Mouse (Mus musculus) embryonic facial prominence, embryonic 14.5 days (tissue): ENCODE data around the gene Hist1h2an. TPM values are rescaled to one million over a fixed set of nuclear protein-coding genes. Genes with fewer than 3 reads are reported as not detected.
"Not testable (repeated sequence)": the region's sequence is repeated elsewhere in the genome, so short reads cannot be mapped to it uniquely, and the experiment has no call there.

Source experiments
- ATAC-seq: fragments of 200-750 bp; cut with Nextera tagmentation; 2 replicates; pipeline ENCODE4 v1.8.0; 2017; ENCODE audit warnings: low read depth, moderate number of reproducible peaks, moderate TSS enrichment
- DNase-seq: peaks from one replicate; pipeline ENCODE4 v3.0.0-alpha.2; 2015; ENCODE audit warnings: low spot score
- H3K27ac ChIP-seq: fragments of 300-500 bp; sonication (generic); replicated peaks from 2 replicates; pipeline ENCODE4 v1.5.1; 2014; ENCODE audit warnings: low read depth, mild to moderate bottlenecking, low read length, moderate library complexity
- H3K27me3 ChIP-seq: fragments of 300-500 bp; sonication (generic); replicated peaks from 2 replicates; pipeline ENCODE4 v1.6.1; 2014; ENCODE audit warnings: low read length; ENCODE audit not compliant: control insufficient read depth, insufficient read depth
- H3K36me3 ChIP-seq: fragments of 300-500 bp; sonication (generic); 2 replicates; pipeline ENCODE4 v1.6.1; 2014; ENCODE audit warnings: low read length, mixed read lengths; ENCODE audit not compliant: control insufficient read depth, insufficient read depth
- H3K4me1 ChIP-seq: fragments of 300-500 bp; sonication (generic); 2 replicates; pipeline ENCODE4 v1.6.1; 2014; ENCODE audit warnings: antibody characterized with exemption, low read length; ENCODE audit not compliant: control insufficient read depth, insufficient read depth
- H3K4me2 ChIP-seq: fragments of 300-500 bp; sonication (generic); 2 replicates; pipeline ENCODE4 v1.6.1; 2014; ENCODE audit warnings: low read depth, mild to moderate bottlenecking, low read length, moderate library complexity, mixed read lengths
- H3K4me3 ChIP-seq: fragments of 300-500 bp; sonication (generic); 2 replicates; pipeline ENCODE4 v1.5.1; 2014; ENCODE audit warnings: low read depth, mild to moderate bottlenecking, low read length
- H3K9ac ChIP-seq: fragments of 300-500 bp; sonication (generic); 2 replicates; pipeline ENCODE4 v1.6.1; 2014; ENCODE audit warnings: low read depth, mild to moderate bottlenecking, low read length, moderate library complexity, mixed read lengths
- H3K9me3 ChIP-seq: fragments of 300-500 bp; sonication (generic); 2 replicates; pipeline ENCODE4 v1.6.1; 2016; ENCODE audit warnings: low read length; ENCODE audit not compliant: control insufficient read depth
- WGBS: fragments of 180-500 bp; shearing (Covaris S2); extraction: QIAGEN DNeasy Blood & Tissue Kit; methylation state at CpG from one replicate; pipeline ENCODE4 v1.1.7; 2014; 5-methylcytosine and 5-hydroxymethylcytosine counted together
- microRNA-seq: library from miRNA; unstranded; fragments of <30 nt; microRNA quantifications from one replicate; pipeline ENCODE4, GENCODE M21; 2016; ENCODE audit warnings: borderline number of aligned reads
- polyA plus RNA-seq: library from polyadenylated mRNA; unstranded; fragments of >200 nt; fragmentation: Nextera tagmentation; extraction: Ambion mirVana; gene quantifications from 2 replicates; pipeline ENCODE4 v1.2.1, GENCODE M21; 2014

Hist1h2an gene
- polyA plus RNA-seq, 1 experiment from 2014 or later: 6.0 TPM

- Histone ChIP-seq H3K27ac (peak overlapping the region; percentile 92), H3K4me3 (peak overlapping the region; percentile 44), H3K4me1 (peaks cover 16% of the 10 kb centered on the region), H3K27me3 (no peaks in the 10 kb centered on the region), H3K9ac (peak overlapping the region; percentile 70), H3K4me2 (peak overlapping the region; percentile 76), H3K36me3 (no peaks in the 10 kb centered on the region), H3K9me3 (no peaks in the 10 kb centered on the region)
- no peak for ATAC-seq
- no peak for DNase-seq
- WGBS: 33% methylated on average over 3 of the region's 3 CpGs
These were observed 34.7 kb downstream of the Hist1h2an start for GRCm38 (mm10) chr13:21752356-21752755.

- Histone ChIP-seq H3K27me3 (no peaks in the 10 kb centered on the region), H3K4me2 (peak overlapping the region; percentile 76; the same call in 1 of the 2 replicates), H3K9ac (0 out of 2 replicates have a peak overlapping the region, but pooled peaks have one; percentile 70), H3K27ac (peak overlapping the region; percentile 97), H3K4me1 (peaks cover 16% of the 10 kb centered on the region), H3K9me3 (no peaks in the 10 kb centered on the region), H3K36me3 (no peaks in the 10 kb centered on the region), H3K4me3 (no peak overlapping the region)
- ATAC-seq (no peak), DNase-seq (no peak)
- 73% methylated on average over 3 of the region's 3 CpGs for WGBS
These were observed 35.2 kb downstream of the Hist1h2an start for GRCm38 (mm10) chr13:21751827-21752226.

GRCm38 (mm10) chr13:21751417-21751816, 35.6 kb downstream of the Hist1h2an start:
- peak overlapping the region; percentile 97; the same call in 1 of the 2 replicates for H3K27ac ChIP-seq
- H3K9ac ChIP-seq: no peak overlapping the region
- no peaks in the 10 kb centered on the region for H3K9me3 ChIP-seq
- H3K36me3 ChIP-seq: no peaks in the 10 kb centered on the region
- ATAC-seq: no peak
- no peaks in the 10 kb centered on the region for H3K27me3 ChIP-seq
- no peak overlapping the region for H3K4me3 ChIP-seq
- no peak for DNase-seq
- H3K4me2 ChIP-seq: no peak overlapping the region
- H3K4me1 ChIP-seq: peaks cover 16% of the 10 kb centered on the region

- not testable (repeated sequence) for H3K36me3 ChIP-seq, H3K9me3 ChIP-seq, H3K27me3 ChIP-seq
- under 1% methylated on average over 38 of the region's 56 CpGs for WGBS
- Histone ChIP-seq H3K4me3 (peak within 1 kb of the TSS; percentile 56), H3K4me2 (peak within 1 kb of the TSS; percentile 71), H3K9ac (peak within 1 kb of the TSS; percentile 68), H3K27ac (peak within 1 kb of the TSS; percentile 97), H3K4me1 (peaks cover 16% of the 10 kb centered on the region)
- DNase-seq: peak; percentile 96
- ATAC-seq: peak; percentile 85
These were observed 36.6 kb downstream of the Hist1h2an start, which contains the start of gene Hist1h4k for GRCm38 (mm10) chr13:21750159-21751017. Hist1h4k (minus strand) TSS chr13:21750505.

GRCm38 (mm10) chr13:21749387-21750158, 37.4 kb downstream of the Hist1h2an start:
- peak overlapping the region; percentile 71 for H3K4me2 ChIP-seq
- peak overlapping the region; percentile 56 for H3K4me3 ChIP-seq
- no peak for DNase-seq
- H3K4me1 ChIP-seq: peaks cover 16% of the 10 kb centered on the region
- no peak for ATAC-seq
- no peaks in the 10 kb centered on the region for H3K27me3 ChIP-seq
- peak overlapping the region; percentile 97 for H3K27ac ChIP-seq
- peak overlapping the region; percentile 68 for H3K9ac ChIP-seq
- H3K9me3 ChIP-seq: no peaks in the 10 kb centered on the region
- H3K36me3 ChIP-seq: no peaks in the 10 kb centered on the region
- 5% methylated on average over 5 of the region's 5 CpGs for WGBS

- DNase-seq (no peak), ATAC-seq (no peak)
- Histone ChIP-seq H3K36me3 (no peaks in the 10 kb centered on the region), H3K4me2 (no peak overlapping the region), H3K9ac (no peak overlapping the region), H3K27ac (no peak overlapping the region), H3K27me3 (no peaks in the 10 kb centered on the region), H3K4me3 (no peak overlapping the region), H3K4me1 (peaks cover 9% of the 10 kb centered on the region), H3K9me3 (no peaks in the 10 kb centered on the region)
- WGBS: 87% methylated on average over 1 of the region's 1 CpGs
These were observed 42.0 kb downstream of the Hist1h2an start for GRCm38 (mm10) chr13:21745006-21745405.

Small RNAs within 50 kb of the gene (microRNA-seq; reads per million reads assigned to microRNA genes)
- gene Gm19658 (not detected), gene Gm44346 (not detected), gene Gm44454 (not detected), gene Gm44466 (not detected)

Other genes starting within 250 kb of the Hist1h2an start
- 0.14 and 0.28 TPM in 2 replicates for gene Olfr1366, start 244.4 kb downstream of the Hist1h2an start, polyA plus RNA-seq
- 0.12 TPM in 1 of 2 replicates, not detected in the other for gene Olfr1535, start 227.3 kb downstream of the Hist1h2an start, polyA plus RNA-seq
- gene Olfr1364, start 205.5 kb downstream of the Hist1h2an start, polyA plus RNA-seq: not detected in 2 replicates
- not detected in 2 replicates for gene Olfr1362, start 173.2 kb downstream of the Hist1h2an start, polyA plus RNA-seq
- gene Olfr11, start 144.7 kb downstream of the Hist1h2an start, polyA plus RNA-seq: not detected in 2 replicates
- gene Olfr1361, start 123.8 kb downstream of the Hist1h2an start, polyA plus RNA-seq: 0.12 and 0.25 TPM in 2 replicates
- gene Olfr1360, start 109.8 kb downstream of the Hist1h2an start, polyA plus RNA-seq: not detected in 2 replicates
- 0.31 TPM in 1 of 2 replicates, not detected in the other for gene Olfr1359, start 89.1 kb downstream of the Hist1h2an start, polyA plus RNA-seq
- gene Hist1h2bl, start 71.1 kb downstream of the Hist1h2an start, polyA plus RNA-seq: 1.4 and 1.8 TPM in 2 replicates
- gene Hist1h2ai, start 70.8 kb downstream of the Hist1h2an start, polyA plus RNA-seq: 10.8 and 14.8 TPM in 2 replicates
- gene Hist1h3h, start 69.6 kb downstream of the Hist1h2an start, polyA plus RNA-seq: 9.5 and 9.6 TPM in 2 replicates
- 2.2 and 2.9 TPM in 2 replicates for gene Hist1h2bm, start 65.2 kb downstream of the Hist1h2an start, polyA plus RNA-seq
- 1.2 TPM in 2 replicates for gene Hist1h4j, start 52.2 kb downstream of the Hist1h2an start, polyA plus RNA-seq
- gene Hist1h4k, start 36.7 kb downstream of the Hist1h2an start, polyA plus RNA-seq: 3.8 and 6.2 TPM in 2 replicates
- gene Hist1h2ak, start 33.4 kb downstream of the Hist1h2an start, polyA plus RNA-seq: 5.5 and 8.4 TPM in 2 replicates
- gene Hist1h2bn, start 33.1 kb downstream of the Hist1h2an start, polyA plus RNA-seq: 3.5 and 4.1 TPM in 2 replicates
- 10.0 and 11.8 TPM in 2 replicates for gene Hist1h1b, start 6.6 kb downstream of the Hist1h2an start, polyA plus RNA-seq
- 127 and 141 TPM in 2 replicates for gene Hist1h3i, start 3.8 kb downstream of the Hist1h2an start, polyA plus RNA-seq
- gene Hist1h2bp, start 243 bp upstream of the Hist1h2an start, polyA plus RNA-seq: 0.56 and 0.61 TPM in 2 replicates
- gene Hist1h2bq, start 23.0 kb upstream of the Hist1h2an start, polyA plus RNA-seq: 13.6 and 14.1 TPM in 2 replicates
- not detected in 2 replicates for gene Hist1h2ao, start 23.2 kb upstream of the Hist1h2an start, polyA plus RNA-seq
- not detected in 2 replicates for gene Hist1h4m, start 24.5 kb upstream of the Hist1h2an start, polyA plus RNA-seq
- gene Hist1h4n, start 45.0 kb upstream of the Hist1h2an start, polyA plus RNA-seq: 14.1 and 16.4 TPM in 2 replicates
- gene Hist1h2ap, start 46.3 kb upstream of the Hist1h2an start, polyA plus RNA-seq: 2,692 and 2,964 TPM in 2 replicates
- 13.5 and 14.4 TPM in 2 replicates for gene Hist1h2br, start 46.5 kb upstream of the Hist1h2an start, polyA plus RNA-seq
- 7.6 and 8.9 TPM in 2 replicates for gene Zfp184, start 157.9 kb upstream of the Hist1h2an start, polyA plus RNA-seq
- gene Pom121l2, start 194.0 kb upstream of the Hist1h2an start, polyA plus RNA-seq: 0.11 and 0.13 TPM in 2 replicates
- 0.70 and 0.83 TPM in 2 replicates for gene Prss16, start 222.5 kb upstream of the Hist1h2an start, polyA plus RNA-seq
- 13.1 TPM in 1 of 2 replicates, not detected in the other for gene Hist1h2ah, start 248.3 kb upstream of the Hist1h2an start, polyA plus RNA-seq
- 3.9 and 6.6 TPM in 2 replicates for gene Hist1h2bk, start 248.7 kb upstream of the Hist1h2an start, polyA plus RNA-seq